Mouse (Mus musculus): ENCODE data around the gene Bdp1.

Bdp1 gene

DNA sequence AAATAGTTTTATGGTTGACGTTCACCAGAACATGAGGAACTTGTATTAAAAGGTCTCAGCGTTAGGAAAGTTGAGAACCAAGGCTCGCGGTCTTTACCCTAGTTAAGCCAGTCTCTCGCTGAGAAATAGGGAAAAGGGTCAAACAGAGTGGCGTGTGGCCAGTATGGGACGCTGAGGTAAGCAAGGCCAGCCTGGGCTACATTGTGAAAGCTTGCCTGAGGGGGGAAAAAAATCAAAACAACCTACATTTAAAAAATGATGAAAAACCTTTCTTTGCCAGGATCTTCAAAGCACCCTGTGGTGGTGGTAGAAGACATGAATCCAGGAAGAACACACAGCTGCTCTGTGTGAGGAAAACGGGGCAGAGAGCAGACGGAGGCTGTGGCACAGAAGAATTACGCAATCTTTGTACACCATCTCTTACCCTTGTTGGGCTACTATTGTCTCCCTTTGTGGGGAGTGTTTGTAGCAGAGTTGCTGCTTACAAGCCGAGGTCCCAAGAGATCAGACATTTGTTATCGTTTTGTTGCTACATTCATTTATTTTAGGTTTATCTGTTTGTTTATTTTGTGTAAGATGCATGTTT lies 97.9 kb downstream of the Bdp1 start:
- DNase-seq (ENCODE audit: inconsistent age in 2 of 2, low spot score in 1 of 2): peak in 1 of 2 experiments; percentile 36

GRCm38 (mm10) chr13:100001790-100002196 lies 102.1 kb downstream of the Bdp1 start:
- peak; percentile 81 to 94 for DNase-seq (ENCODE audit: inconsistent age in 2 of 2, low spot score in 1 of 2)

DNA sequence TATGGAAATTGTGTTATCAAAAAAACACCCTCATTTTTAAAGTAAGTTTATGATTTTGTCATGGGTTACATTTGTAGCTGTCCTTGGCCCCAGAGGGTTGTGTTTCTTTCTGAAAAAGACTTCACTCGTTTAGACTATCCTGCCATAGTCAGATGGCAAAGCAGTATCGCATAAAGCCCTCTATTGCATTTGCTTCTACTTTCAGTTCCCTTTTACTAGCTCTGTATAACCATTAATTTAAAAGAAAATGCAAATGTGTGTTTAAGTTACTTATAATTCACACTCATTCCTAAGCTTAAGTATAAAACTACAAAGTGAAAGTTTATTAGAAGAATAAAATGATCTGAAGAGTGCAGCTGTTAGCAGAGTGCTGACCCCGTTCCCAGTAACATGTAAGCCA lies 104.8 kb downstream of the Bdp1 start:
- DNase-seq (ENCODE audit: inconsistent age in 2 of 2, low spot score in 1 of 2): no peak

DNA sequence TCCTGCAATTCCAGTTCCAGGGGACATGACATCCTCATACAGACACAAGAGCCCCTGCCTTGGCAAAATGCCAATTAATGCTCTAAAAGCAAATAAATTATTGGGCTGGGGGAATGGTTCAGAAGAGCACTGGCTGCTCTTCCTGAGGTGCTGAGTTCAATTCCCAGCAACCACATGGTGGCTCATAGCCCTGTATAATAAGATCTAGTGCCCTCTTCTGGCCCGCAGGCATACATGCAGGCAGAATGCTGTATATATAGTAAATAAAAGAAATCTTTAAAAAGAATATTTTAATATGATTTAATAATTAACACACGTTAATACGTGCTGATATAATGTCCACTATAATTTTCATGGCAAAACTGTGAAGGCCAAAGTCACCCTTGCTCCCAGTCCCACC lies 105.8 kb downstream of the Bdp1 start:
- no peak for DNase-seq (ENCODE audit: inconsistent age in 2 of 2, low spot score in 1 of 2)

- no peak for DNase-seq (ENCODE audit: inconsistent age in 2 of 2, low spot score in 1 of 2)
Measured at GRCm38 (mm10) chr13:99989592-99989991, 114.3 kb downstream of the Bdp1 start.

GRCm38 (mm10) chr13:99983320-99983719 lies 120.5 kb downstream of the Bdp1 start:
- no peak for DNase-seq (ENCODE audit: inconsistent age in 2 of 2, low spot score in 1 of 2)

GRCm38 (mm10) chr13:99979406-99979805 lies 124.5 kb downstream of the Bdp1 start:
- DNase-seq (ENCODE audit: inconsistent age in 2 of 2, low spot score in 1 of 2): no peak

- no peak for DNase-seq (ENCODE audit: inconsistent age in 2 of 2, low spot score in 1 of 2)
Measured at GRCm38 (mm10) chr13:99970089-99970488, 133.8 kb downstream of the Bdp1 start.

Measured in adrenal gland, adult (tissue).